Mouse (Mus musculus): ENCODE measurements around the gene Zfp81.
"Not testable (repeated sequence)": the region's sequence is repeated elsewhere in the genome, so short reads cannot be mapped to it uniquely, and the experiment has no call there.

DNA sequence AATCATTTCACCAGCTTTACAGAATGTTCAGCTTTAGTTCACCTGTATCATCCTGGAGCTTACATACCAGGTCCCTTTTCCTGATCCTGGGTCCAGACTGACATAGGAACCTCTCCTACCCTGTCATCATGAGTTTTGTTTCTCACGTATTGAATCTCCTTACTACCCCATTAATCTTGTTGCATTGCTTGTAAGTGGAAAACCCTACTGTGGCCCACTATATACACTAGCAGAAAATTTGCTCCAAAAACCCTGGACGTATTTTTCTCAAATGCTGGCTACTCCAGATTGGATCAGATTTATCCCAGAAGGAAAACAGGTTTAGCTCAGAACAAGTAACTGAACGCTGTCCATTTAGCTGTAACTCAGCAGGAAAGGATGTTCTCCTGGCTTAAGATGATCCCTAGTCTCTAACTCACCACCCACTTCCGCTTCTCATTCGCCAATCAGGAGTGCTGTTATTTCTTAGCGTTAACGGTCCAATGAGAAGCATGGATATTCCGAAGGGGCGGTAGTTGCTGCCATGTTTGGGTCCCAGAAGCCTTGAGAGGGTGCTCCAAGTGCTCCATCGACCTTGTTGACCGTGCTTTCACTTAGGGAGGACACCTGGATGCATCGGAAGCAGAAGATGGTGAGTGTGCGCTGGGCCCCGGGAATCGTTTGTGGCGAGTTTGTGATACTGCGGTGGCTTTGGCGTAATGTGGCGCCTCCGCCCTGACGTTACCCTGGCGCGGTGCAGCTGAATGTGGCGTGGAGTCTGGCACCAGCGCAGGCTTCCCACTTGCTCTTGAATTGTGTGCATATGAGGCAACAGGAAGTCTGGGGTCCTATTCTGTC lies 69.4 kb downstream of the Zfp81 start, which contains the start of gene Zfp955b:
- not testable (repeated sequence) for TF ChIP-seq CTCF (IDR thresholded peaks at IDR 0.05; ENCODE audit: low read depth, low read length); TAL1 (conservative IDR thresholded peaks at IDR 0.05; ENCODE audit: low read depth, low read length); GATA1 (IDR thresholded peaks at IDR 0.05; ENCODE audit: borderline replicate concordance, low read length); POLR2AphosphoS5 (IDR thresholded peaks at IDR 0.05; ENCODE audit: insufficient replicate concordance, low read depth, low read length)

Measured in G1E (cell line).